Mouse (Mus musculus) ES-Bruce4 (cell line): ENCODE measurements around the gene Slc9a1. TPM values are rescaled to one million over a fixed set of nuclear protein-coding genes. Genes with fewer than 3 reads are reported as not detected.
A peak's percentile ranks its signal among the peaks of the same experiment; 100 is the strongest.

ENCODE experiments used
- H3K27ac ChIP-seq: 2 replicates; pipeline ENCODE4 v1.5.1; 2012; ENCODE audit warnings: low read length, inconsistent platforms; ENCODE audit not compliant: insufficient read depth
- H3K27me3 ChIP-seq: 2 replicates; pipeline ENCODE4 v1.6.1; 2012; ENCODE audit warnings: mild to moderate bottlenecking, low read length, inconsistent platforms; ENCODE audit not compliant: control insufficient read depth, poor library complexity, insufficient read depth, severe bottlenecking
- H3K36me3 ChIP-seq: 2 replicates; pipeline ENCODE4 v1.6.1; 2012; ENCODE audit warnings: inconsistent platforms, mild to moderate bottlenecking, low read length, moderate library complexity; ENCODE audit not compliant: control insufficient read depth, poor library complexity, insufficient read depth, severe bottlenecking
- H3K4me1 ChIP-seq: one replicate; pipeline ENCODE4 v1.8.1; 2011; ENCODE audit warnings: low read length; ENCODE audit not compliant: control insufficient read depth, insufficient read depth
- H3K4me3 ChIP-seq: 2 replicates; pipeline ENCODE4 v1.5.1; 2011; ENCODE audit warnings: low read depth, mild to moderate bottlenecking, low read length
- H3K9ac ChIP-seq: 2 replicates; pipeline ENCODE4 v1.6.1; 2012; ENCODE audit warnings: low read depth, mild to moderate bottlenecking, inconsistent platforms; ENCODE audit not compliant: poor library complexity, severe bottlenecking
- H3K9me3 ChIP-seq: replicated peaks from 2 replicates; pipeline ENCODE4 v1.6.1; 2012; ENCODE audit warnings: mild to moderate bottlenecking, low read length, inconsistent platforms; ENCODE audit not compliant: control insufficient read depth, poor library complexity, insufficient read depth, severe bottlenecking
- CTCF ChIP-seq: IDR thresholded peaks from one replicate; pipeline ENCODE4 v1.8.1; 2011; ENCODE audit warnings: low read depth, low read length
- EP300 ChIP-seq: IDR thresholded peaks from 2 replicates; pipeline ENCODE4 v1.6.1; 2011; ENCODE audit warnings: low read depth, low read length; ENCODE audit not compliant: insufficient read depth
- POLR2A ChIP-seq: IDR thresholded peaks from one replicate; pipeline ENCODE4 v1.8.1; 2011; ENCODE audit warnings: low read length; ENCODE audit not compliant: insufficient read depth
- polyA plus RNA-seq: library from polyadenylated mRNA; stranded (reverse); fragments of >200 nt; gene quantifications from 2 replicates; pipeline ENCODE4 v1.2.4, GENCODE M21; 2011; ENCODE audit warnings: low read depth; ENCODE audit not compliant: missing spikeins, insufficient read depth, insufficient read length

The Slc9a1 gene
- polyA plus RNA-seq, 1 experiment: 21.4 TPM

- Histone ChIP-seq H3K9me3 (no peaks in the 10 kb centered on the region), H3K36me3 (no peaks in the 10 kb centered on the region), H3K27ac (no peak overlapping the region), H3K4me3 (no peak overlapping the region), H3K4me1 (no peaks in the 10 kb centered on the region), H3K9ac (no peak overlapping the region), H3K27me3 (no peaks in the 10 kb centered on the region)
- TF ChIP-seq EP300 (no peak), POLR2A (no peak), CTCF (peak; percentile 89)
Measured at GRCm38 (mm10) chr4:133423108-133423507, 53.6 kb downstream of the Slc9a1 start.

GRCm38 (mm10) chr4:133423691-133424090, 54.2 kb downstream of the Slc9a1 start:
- Histone ChIP-seq H3K9me3 (no peaks in the 10 kb centered on the region), H3K36me3 (no peaks in the 10 kb centered on the region), H3K9ac (no peak overlapping the region), H3K4me1 (no peaks in the 10 kb centered on the region), H3K27ac (no peak overlapping the region), H3K27me3 (no peaks in the 10 kb centered on the region), H3K4me3 (no peak overlapping the region)
- no peak for TF ChIP-seq EP300
- no peak for TF ChIP-seq CTCF
- no peak for TF ChIP-seq POLR2A

- TF ChIP-seq EP300: no peak
- TF ChIP-seq CTCF: peak; percentile 86
- no peak for TF ChIP-seq POLR2A
- H3K27ac ChIP-seq: no peak overlapping the region
- H3K4me1 ChIP-seq: no peaks in the 10 kb centered on the region
- no peak overlapping the region for H3K4me3 ChIP-seq
- H3K27me3 ChIP-seq: no peaks in the 10 kb centered on the region
- no peaks in the 10 kb centered on the region for H3K36me3 ChIP-seq
- H3K9ac ChIP-seq: no peak overlapping the region
- H3K9me3 ChIP-seq: no peaks in the 10 kb centered on the region
Measured at GRCm38 (mm10) chr4:133424100-133424499, 54.6 kb downstream of the Slc9a1 start.

GRCm38 (mm10) chr4:133426141-133426540, 56.6 kb downstream of the Slc9a1 start:
- Histone ChIP-seq H3K9ac (no peak overlapping the region), H3K4me1 (no peaks in the 10 kb centered on the region), H3K9me3 (no peaks in the 10 kb centered on the region), H3K36me3 (no peaks in the 10 kb centered on the region), H3K4me3 (no peak overlapping the region), H3K27ac (no peak overlapping the region), H3K27me3 (no peaks in the 10 kb centered on the region)
- no peak for TF ChIP-seq EP300
- TF ChIP-seq POLR2A: no peak
- no peak for TF ChIP-seq CTCF

GRCm38 (mm10) chr4:133431508-133431907, 62.0 kb downstream of the Slc9a1 start:
- H3K9ac ChIP-seq: no peak overlapping the region
- H3K4me1 ChIP-seq: no peaks in the 10 kb centered on the region
- H3K4me3 ChIP-seq: no peak overlapping the region
- H3K27ac ChIP-seq: no peak overlapping the region
- no peak for TF ChIP-seq CTCF
- TF ChIP-seq POLR2A: no peak
- no peak for TF ChIP-seq EP300
- no peaks in the 10 kb centered on the region for H3K36me3 ChIP-seq
- no peaks in the 10 kb centered on the region for H3K27me3 ChIP-seq
- no peaks in the 10 kb centered on the region for H3K9me3 ChIP-seq

GRCm38 (mm10) chr4:133432560-133433171, 63.2 kb downstream of the Slc9a1 start:
- TF ChIP-seq POLR2A (no peak), CTCF (no peak), EP300 (no peak)
- Histone ChIP-seq H3K9ac (no peak overlapping the region), H3K27ac (no peak overlapping the region), H3K9me3 (no peaks in the 10 kb centered on the region), H3K27me3 (no peaks in the 10 kb centered on the region), H3K36me3 (no peaks in the 10 kb centered on the region), H3K4me3 (peak overlapping the region; percentile 27), H3K4me1 (no peaks in the 10 kb centered on the region)

GRCm38 (mm10) chr4:133435921-133436320, 66.4 kb downstream of the Slc9a1 start:
- H3K27ac ChIP-seq: no peak overlapping the region
- no peaks in the 10 kb centered on the region for H3K27me3 ChIP-seq
- peaks cover 6% of the 10 kb centered on the region for H3K4me1 ChIP-seq
- TF ChIP-seq POLR2A: no peak
- no peak for TF ChIP-seq CTCF
- no peak for TF ChIP-seq EP300
- no peak overlapping the region for H3K4me3 ChIP-seq
- no peak overlapping the region for H3K9ac ChIP-seq
- no peaks in the 10 kb centered on the region for H3K36me3 ChIP-seq
- no peaks in the 10 kb centered on the region for H3K9me3 ChIP-seq
